Mouse (Mus musculus) thymus, adult 2 months (tissue): ENCODE measurements around the gene Procr. TPM values are rescaled to one million over a fixed set of nuclear protein-coding genes. Genes with fewer than 3 reads are reported as not detected.
A peak's percentile ranks its signal among the peaks of the same experiment; 100 is the strongest.

ENCODE experiments used
- DNase-seq: peaks from one replicate; pipeline ENCODE4 v3.0.0; 2021
- H3K27ac ChIP-seq: fragments of 200-500 bp; 2 replicates; pipeline ENCODE4 v1.5.1; 2012; ENCODE audit warnings: low read length, control low read depth; ENCODE audit not compliant: control insufficient read depth, insufficient read depth
- H3K27me3 ChIP-seq: fragments of 200-500 bp; 2 replicates; pipeline ENCODE4 v1.6.1; 2012; ENCODE audit warnings: mild to moderate bottlenecking, low read length, moderate library complexity, mixed read lengths; ENCODE audit not compliant: control insufficient read depth, insufficient read depth
- H3K36me3 ChIP-seq: fragments of 200-500 bp; 2 replicates; pipeline ENCODE4 v1.6.1; 2012; ENCODE audit warnings: mild to moderate bottlenecking, low read length, moderate library complexity; ENCODE audit not compliant: control insufficient read depth, insufficient read depth
- H3K4me1 ChIP-seq: fragments of 200-500 bp; replicated peaks from 2 replicates; pipeline ENCODE4 v1.6.1; 2012; ENCODE audit warnings: low read length; ENCODE audit not compliant: control insufficient read depth, insufficient read depth
- H3K4me3 ChIP-seq: fragments of 200-500 bp; 2 replicates; pipeline ENCODE4 v1.5.1; 2012; ENCODE audit warnings: mild to moderate bottlenecking, low read length, control low read depth, moderate library complexity; ENCODE audit not compliant: control insufficient read depth, insufficient read depth
- CTCF ChIP-seq: fragments of 200-500 bp; IDR thresholded peaks from 2 replicates; pipeline ENCODE4 v1.5.1; 2012; ENCODE audit warnings: mild to moderate bottlenecking, control low read depth, low read length, moderate library complexity, borderline replicate concordance; ENCODE audit not compliant: control insufficient read depth, poor library complexity, insufficient read depth; ENCODE audit errors: extremely low read depth
- POLR2A ChIP-seq: fragments of 200-500 bp; IDR thresholded peaks from 2 replicates; pipeline ENCODE4 v1.6.1; 2012; ENCODE audit warnings: mild to moderate bottlenecking, low read length, control low read depth, moderate library complexity; ENCODE audit not compliant: control insufficient read depth, poor library complexity, insufficient read depth; ENCODE audit errors: extremely low read depth
- WGBS: fragments of 180-500 bp; shearing (Covaris S2); methylation state at CpG from one replicate; pipeline ENCODE4 v1.1.7; 2018; 5-methylcytosine and 5-hydroxymethylcytosine counted together
- polyA plus RNA-seq: library from polyadenylated mRNA; depleted of rRNA; stranded (reverse); fragments of >200 nt; gene quantifications from 2 replicates; pipeline ENCODE4 v1.2.3, GENCODE M21; 2012

Procr gene
- polyA plus RNA-seq, 1 experiment = 4.7 TPM

DNA sequence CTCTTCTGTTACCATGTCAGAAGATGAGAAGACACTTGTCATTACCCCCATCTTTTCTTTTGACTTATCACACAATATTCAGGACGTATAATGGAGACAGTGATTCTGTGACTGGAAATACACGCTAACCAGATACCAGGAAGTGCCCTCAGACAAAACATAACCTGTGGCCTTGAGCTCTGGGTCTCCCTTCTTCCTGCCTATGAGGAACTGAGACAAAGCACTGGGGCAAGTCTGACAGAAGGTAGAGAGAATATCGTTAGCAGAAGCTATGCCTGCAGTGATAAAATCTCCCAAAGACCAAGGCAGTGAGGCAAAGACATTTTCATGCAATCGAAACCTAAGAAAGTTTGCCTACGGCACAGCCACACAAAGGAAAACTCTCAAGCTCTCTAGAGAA, 30.3 kb upstream of the Procr start:
- TF ChIP-seq POLR2A (no peak), CTCF (no peak)
- 0 out of 2 replicates have a peak, but pooled peaks cover 3% of the 10 kb centered on the region for H3K4me1 ChIP-seq
- DNase-seq = no peak
- WGBS = 60% methylated on average over 5 of the region's 5 CpGs
- peak overlapping the region; percentile 68; the same call in 1 of the 2 replicates for H3K27ac ChIP-seq
- peaks cover 9% of the 10 kb centered on the region for H3K36me3 ChIP-seq
- H3K4me3 ChIP-seq = no peak overlapping the region
- H3K27me3 ChIP-seq = no peaks in the 10 kb centered on the region

DNA sequence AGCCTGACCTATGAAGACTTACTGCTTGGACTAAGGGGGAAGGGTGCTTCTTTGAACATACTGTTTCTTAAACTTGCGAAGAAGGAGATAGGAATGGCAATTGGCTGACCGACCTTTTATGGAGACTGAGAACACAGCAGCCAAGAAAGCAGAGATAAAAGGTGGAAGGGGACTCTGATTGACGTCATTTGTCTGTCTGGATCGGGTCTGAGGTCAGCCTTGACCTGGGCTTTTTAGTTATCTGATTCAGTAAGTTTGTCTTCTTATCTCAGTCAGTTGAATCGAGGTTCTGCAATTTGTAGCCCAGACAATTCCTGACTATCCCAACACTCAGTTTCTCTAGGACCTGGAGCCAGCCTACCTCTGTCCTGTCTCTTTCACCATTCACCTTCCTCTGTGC, 26.9 kb upstream of the Procr start:
- Histone ChIP-seq H3K36me3 (no peaks in the 10 kb centered on the region; the same call in 1 of the 2 replicates), H3K27me3 (no peaks in the 10 kb centered on the region), H3K27ac (no peak overlapping the region), H3K4me3 (no peak overlapping the region), H3K4me1 (peaks cover 8% of the 10 kb centered on the region)
- TF ChIP-seq CTCF = no peak
- DNase-seq = no peak
- WGBS = 94% methylated on average over 5 of the region's 5 CpGs

DNA sequence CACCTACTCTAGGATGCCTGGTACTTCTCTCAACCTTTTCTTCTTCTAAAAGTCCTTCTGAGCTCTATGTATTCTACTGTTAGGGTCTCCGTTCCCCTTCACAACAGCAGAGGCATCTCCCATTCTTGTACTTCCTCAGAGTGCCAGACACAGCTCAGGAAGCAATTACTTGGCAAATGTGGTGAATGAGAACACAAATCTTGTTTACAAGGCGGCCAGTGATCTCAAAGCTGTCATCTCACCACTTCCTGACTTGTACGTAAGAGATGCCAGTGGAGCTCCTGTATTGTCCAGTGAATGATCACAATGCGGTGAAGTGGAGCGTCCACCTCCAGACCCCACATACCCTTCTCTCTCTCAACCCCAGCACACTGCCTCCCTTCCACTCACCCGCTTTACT, 26.4 kb upstream of the Procr start:
- no peak overlapping the region for H3K4me3 ChIP-seq
- H3K27me3 ChIP-seq = no peaks in the 10 kb centered on the region
- H3K4me1 ChIP-seq = peaks cover 8% of the 10 kb centered on the region
- WGBS = 92% methylated on average over 6 of the region's 6 CpGs
- TF ChIP-seq POLR2A (no peak), CTCF (no peak)
- H3K27ac ChIP-seq = no peak overlapping the region
- H3K36me3 ChIP-seq = no peaks in the 10 kb centered on the region; the same call in 1 of the 2 replicates
- no peak for DNase-seq

DNA sequence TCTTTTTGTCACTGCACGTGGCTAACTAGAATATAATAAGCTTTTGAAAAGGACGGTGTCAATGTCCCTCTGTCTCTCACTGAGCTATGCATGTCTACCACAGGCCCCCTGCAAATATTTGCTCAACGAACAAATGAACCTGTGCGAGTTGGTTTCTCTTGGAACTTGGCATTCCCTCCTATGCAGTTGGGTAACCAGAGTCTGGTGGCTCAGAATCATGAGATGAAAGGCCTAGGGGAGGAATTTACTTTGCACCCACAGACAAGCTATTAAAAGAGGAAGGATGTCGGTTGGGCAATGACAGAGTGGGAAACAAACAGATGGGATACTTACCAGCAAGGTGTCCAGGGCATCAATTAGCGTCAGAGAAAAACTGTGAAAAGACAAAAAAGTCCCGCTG, 24.6 kb upstream of the Procr start:
- 53% methylated on average over 7 of the region's 7 CpGs for WGBS
- H3K4me1 ChIP-seq = peaks cover 5% of the 10 kb centered on the region
- H3K27ac ChIP-seq = no peak overlapping the region
- H3K36me3 ChIP-seq = no peaks in the 10 kb centered on the region
- H3K4me3 ChIP-seq = no peak overlapping the region
- no peak for TF ChIP-seq POLR2A
- TF ChIP-seq CTCF = no peak
- DNase-seq = no peak
- no peaks in the 10 kb centered on the region for H3K27me3 ChIP-seq

DNA sequence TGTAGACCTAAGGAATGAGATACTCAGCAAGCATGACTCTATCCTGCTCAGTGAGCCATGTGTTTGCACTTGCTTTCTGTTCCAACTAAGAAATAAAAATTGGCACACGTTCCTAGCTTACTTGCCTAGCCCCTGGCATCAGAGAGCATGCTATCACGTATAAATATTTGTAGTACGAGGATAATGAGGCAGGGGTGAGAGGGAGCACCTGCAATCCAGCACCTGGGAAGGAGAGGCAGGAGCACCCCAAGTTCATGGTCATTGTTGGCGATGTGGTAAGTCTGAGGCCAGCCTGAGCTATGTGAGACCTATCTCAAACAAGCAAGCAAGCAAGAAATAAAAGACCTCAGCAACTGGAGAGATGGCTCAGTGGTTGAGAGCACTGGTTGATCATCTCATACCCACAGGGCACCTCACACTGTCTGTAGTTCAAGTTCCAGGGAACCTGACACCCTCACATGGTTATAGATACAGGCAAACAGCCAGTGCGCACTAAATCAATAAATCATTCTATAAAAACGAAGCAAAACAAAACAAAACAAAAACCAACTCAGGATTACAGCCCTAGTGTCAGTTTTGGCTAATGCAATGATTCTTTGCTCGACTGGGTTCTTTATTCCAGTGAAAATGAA, 23.0 kb upstream of the Procr start:
- DNase-seq = no peak
- TF ChIP-seq CTCF (no peak), POLR2A (no peak)
- H3K36me3 ChIP-seq = no peaks in the 10 kb centered on the region
- no peak overlapping the region for H3K27ac ChIP-seq
- H3K4me3 ChIP-seq = no peak overlapping the region
- no peaks in the 10 kb centered on the region for H3K27me3 ChIP-seq
- WGBS = 81% methylated on average over 7 of the region's 7 CpGs
- H3K4me1 ChIP-seq = peaks cover 5% of the 10 kb centered on the region

DNA sequence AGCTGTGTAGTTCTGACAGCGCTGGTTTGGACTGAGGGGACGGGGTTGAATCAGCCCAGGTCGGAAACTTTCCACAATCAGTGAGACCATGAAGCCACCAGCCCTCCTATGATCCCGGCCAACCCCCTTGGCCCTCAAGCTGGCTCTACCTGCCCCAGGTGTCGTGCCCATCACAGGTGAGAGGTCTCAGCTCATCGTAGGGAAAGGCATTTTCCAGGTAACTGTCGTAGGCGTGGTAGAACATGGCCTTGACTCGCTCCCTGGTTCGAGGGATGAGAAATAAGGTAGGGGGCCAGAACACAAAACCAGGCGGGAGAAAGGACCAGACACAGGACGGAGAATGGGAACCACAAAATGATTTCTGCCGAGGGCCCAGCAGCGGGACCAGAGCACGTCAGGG, 22.2 kb upstream of the Procr start:
- no peak for DNase-seq
- Histone ChIP-seq H3K4me1 (peaks cover 5% of the 10 kb centered on the region), H3K27ac (no peak overlapping the region), H3K4me3 (peak overlapping the region; percentile 82), H3K36me3 (no peaks in the 10 kb centered on the region), H3K27me3 (no peaks in the 10 kb centered on the region)
- no peak for TF ChIP-seq POLR2A
- no peak for TF ChIP-seq CTCF
- WGBS = 5% methylated on average over 15 of the region's 15 CpGs

DNA sequence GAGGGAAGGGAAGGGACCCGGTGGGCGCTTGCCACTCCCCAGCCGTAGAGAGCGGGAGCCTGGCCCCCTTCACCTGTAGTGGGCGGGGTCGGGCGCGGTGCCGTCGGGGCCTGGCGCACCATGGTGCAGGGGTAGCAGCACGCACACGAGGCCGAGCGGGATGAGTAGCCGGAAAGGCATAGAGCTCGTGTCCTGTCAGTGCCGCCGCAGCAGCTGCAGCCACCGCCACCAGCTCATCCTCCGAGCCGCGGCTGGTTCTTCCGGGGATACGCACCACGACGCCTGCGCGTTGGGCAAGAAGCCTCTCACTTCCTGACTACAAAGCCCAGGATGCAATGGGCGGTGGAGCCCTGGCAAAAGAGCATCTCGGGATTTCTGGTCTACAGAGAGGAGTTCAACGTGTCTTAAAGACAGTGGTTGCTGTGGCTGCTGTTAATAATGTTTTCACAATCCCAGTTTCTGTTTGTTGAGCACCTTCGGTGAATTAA, 21.7 kb upstream of the Procr start, which contains the start of gene Edem2:
Gene Edem2, minus strand, starts transcription at position 318 of the 488 bp plus-strand sequence.
- TF ChIP-seq POLR2A (peak; percentile 89), CTCF (0 out of 2 replicates have a peak, but pooled peaks have one; percentile 31)
- Histone ChIP-seq H3K27ac (no peak within 1 kb of the TSS), H3K4me3 (peak within 1 kb of the TSS; percentile 82), H3K27me3 (no peaks in the 10 kb centered on the region), H3K36me3 (no peaks in the 10 kb centered on the region), H3K4me1 (peaks cover 5% of the 10 kb centered on the region)
- under 1% methylated on average over 33 of the region's 33 CpGs for WGBS
- DNase-seq = peak; percentile 95
